Mouse (Mus musculus) brain, embryonic 14.5 days (tissue): ENCODE results near the gene St8sia6. TPM values are rescaled to one million over a fixed set of nuclear protein-coding genes. Genes with fewer than 3 reads are reported as not detected.
"Not testable (repeated sequence)": the region's sequence is repeated elsewhere in the genome, so short reads cannot be mapped to it uniquely, and the experiment has no call there.

Experiments
- DNase-seq: peaks from one replicate; pipeline ENCODE4 v3.0.0-alpha.2; 2011; ENCODE audit warnings: low read depth
- CTCF ChIP-seq: fragments of 200-500 bp; IDR thresholded peaks from 2 replicates; pipeline ENCODE4 v1.5.1; 2012; ENCODE audit warnings: inconsistent platforms, mild to moderate bottlenecking, moderate library complexity, borderline replicate concordance; ENCODE audit not compliant: insufficient read depth, insufficient read length; ENCODE audit errors: extremely low read depth
- POLR2A ChIP-seq: fragments of 200-500 bp; IDR thresholded peaks from 2 replicates; pipeline ENCODE4 v1.6.1; 2012; ENCODE audit warnings: mild to moderate bottlenecking, inconsistent platforms, borderline replicate concordance; ENCODE audit not compliant: poor library complexity, insufficient read depth, insufficient read length, severe bottlenecking; ENCODE audit errors: extremely low read depth
- polyA plus RNA-seq: library from polyadenylated mRNA; depleted of rRNA; stranded (reverse); fragments of >200 nt; gene quantifications from 2 replicates; pipeline ENCODE4 v1.2.3, GENCODE M21; 2012; rRNA removed

Gene St8sia6
- polyA plus RNA-seq, 1 experiment, result 0.70 TPM

DNA sequence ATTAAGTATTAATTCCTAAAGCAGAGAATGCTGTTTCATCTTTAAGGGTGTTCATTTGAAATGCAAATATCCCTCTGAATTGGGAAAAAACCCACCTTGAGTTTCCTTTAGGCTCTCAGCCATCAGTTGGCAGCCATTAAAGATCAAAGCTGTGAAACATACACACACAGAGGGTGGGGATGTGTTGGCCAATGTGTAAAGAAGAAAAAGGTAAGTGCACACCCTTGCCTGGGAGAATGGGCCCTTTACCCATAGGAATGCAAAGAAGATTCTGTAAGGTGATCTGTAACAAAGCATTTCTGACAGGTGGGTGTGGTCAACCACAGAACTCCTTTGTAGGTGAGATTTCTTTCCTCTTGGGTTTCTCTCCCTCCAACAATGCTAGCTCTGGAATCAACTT is 96.3 kb downstream of the St8sia6 start:
- no peak for DNase-seq
- TF ChIP-seq POLR2A, result no peak
- no peak for TF ChIP-seq CTCF

DNA sequence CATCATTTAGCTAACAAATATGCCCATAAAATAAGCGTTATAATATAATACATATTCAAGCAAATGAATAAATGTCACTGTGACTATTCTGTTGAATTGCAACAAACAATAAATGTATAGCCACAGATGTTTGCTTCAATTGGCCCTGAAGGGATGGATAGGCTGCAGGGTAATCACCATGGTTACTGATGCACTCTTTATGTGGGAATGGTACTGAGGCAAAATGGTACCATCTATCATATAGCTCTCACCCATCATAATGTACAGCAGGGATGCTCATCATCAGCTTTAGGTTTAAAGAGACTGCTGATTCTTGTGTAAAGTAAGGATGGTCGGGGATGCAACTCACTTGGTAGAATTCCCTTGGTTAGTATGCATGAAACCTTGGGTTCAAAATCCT is 99.4 kb downstream of the St8sia6 start:
- TF ChIP-seq POLR2A (no peak), CTCF (no peak)

DNA sequence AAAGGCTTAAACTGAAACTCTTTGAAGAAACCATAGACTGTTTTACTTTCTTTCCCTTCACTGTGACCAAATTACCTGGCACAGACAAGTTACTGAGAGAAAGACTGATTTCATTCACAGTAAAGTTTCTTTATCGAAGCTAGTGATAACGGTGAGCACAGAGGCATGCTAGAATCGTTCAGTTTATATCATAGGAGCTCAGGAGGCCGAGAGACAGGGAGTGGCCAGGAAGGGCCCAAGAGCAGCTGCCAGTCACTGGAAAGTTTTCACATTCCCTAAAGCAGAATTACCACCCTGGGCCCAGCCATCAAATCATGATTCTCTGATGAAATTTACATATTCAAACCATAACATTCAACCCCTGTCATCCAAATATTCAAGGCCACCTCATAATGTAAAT is 109.5 kb downstream of the St8sia6 start:
- TF ChIP-seq CTCF (no peak), POLR2A (no peak)
- no peak for DNase-seq

More for the DNA sequence above, 99.4 kb downstream of the St8sia6 start:
- peak; percentile 24 for DNase-seq

DNA sequence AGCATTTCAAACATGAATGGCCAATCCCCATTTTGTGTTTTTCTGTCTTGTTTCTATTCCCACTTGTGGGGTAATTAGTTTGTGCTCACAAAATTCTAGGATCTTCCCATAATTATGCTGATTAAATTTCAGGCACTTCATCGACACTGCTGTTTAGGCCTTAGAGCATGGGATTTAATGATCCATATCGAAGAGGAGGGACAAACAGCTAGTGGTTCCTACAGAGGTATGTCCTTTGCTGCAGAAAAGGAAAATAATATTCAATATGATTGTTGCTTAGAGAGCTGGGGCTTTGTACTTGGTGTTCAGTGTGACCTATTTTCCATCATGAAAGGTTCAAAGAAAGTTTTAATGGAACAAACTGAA is 110.7 kb downstream of the St8sia6 start:
- TF ChIP-seq CTCF, result no peak
- no peak for TF ChIP-seq POLR2A
- no peak for DNase-seq

DNA sequence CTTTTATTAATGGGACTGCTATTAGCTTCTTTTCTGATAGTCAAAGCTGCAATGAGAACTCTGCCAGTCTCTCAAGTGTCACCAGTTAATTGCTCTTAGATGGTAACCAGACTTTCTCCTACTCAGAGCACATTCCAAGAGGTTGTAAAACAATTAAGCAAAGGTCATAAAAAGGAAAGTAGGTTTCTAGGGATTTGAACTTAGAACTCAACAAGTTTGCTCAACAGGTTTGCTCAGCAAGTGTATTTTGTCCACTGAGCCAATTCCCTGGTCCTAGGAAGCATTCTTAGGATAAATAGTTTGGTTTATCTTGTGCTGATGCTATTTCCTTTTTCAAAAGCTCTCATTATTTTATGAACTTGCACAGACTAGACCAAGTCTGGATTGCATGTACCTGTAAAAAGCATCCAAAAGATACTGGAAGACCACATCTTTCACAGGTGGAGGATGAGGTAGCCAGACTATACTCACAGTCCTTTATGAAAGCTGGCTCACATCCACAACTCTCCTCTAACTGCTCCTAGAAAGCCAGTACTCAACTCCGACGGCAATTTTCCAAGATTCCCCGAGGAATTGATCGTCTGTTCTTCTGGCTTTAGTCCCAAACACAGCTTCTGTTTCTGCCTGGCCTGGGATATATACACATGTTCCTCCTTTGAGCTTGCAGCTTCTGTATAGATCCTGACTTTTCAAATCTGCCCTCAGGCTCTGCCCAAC is 111.2 kb downstream of the St8sia6 start:
- TF ChIP-seq POLR2A (no peak), CTCF (no peak)

DNA sequence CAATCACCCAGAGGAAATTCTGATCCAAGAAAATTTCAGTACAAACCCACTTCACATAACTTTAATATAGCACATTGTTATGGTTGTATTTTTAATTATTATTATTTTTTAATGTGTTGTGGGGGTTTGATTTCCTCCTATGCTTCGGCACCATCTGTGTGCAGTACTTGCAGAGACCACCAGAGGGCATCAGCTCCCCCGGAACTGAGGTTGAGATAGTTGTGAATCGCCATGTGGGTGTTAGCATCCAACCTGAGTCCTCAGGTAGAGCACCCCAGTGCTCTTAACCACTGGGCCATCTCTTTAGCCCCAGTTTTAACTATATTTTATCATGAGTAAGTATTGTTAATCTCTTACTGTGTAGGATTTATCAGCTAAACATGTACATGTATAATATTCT is 120.9 kb downstream of the St8sia6 start:
- TF ChIP-seq CTCF, result peak; percentile 64; the same call in 1 of the 2 replicates
- TF ChIP-seq POLR2A, result no peak
- DNase-seq, result no peak

More for the DNA sequence above, 111.2 kb downstream of the St8sia6 start:
- DNase-seq, result peak; percentile 82

DNA sequence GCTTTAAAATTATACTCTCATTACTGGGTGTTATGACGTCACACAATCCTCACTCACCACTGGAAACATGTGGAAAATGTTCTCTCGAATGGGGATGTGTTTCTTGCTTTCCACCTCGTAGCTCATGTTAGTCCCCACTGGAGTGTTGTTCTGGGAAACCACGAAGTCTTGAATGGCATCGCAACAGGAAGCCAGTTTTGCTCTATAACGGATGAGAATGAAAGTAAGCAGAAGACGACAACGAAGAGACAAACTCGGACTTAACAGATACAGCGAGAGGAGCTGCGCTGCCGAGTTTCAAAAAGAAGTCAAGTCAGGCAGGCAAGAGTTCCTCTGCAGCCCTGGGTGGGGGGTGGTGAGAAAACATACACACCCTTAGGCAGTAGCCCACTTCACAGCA is 121.4 kb downstream of the St8sia6 start:
- DNase-seq, result no peak

DNA sequence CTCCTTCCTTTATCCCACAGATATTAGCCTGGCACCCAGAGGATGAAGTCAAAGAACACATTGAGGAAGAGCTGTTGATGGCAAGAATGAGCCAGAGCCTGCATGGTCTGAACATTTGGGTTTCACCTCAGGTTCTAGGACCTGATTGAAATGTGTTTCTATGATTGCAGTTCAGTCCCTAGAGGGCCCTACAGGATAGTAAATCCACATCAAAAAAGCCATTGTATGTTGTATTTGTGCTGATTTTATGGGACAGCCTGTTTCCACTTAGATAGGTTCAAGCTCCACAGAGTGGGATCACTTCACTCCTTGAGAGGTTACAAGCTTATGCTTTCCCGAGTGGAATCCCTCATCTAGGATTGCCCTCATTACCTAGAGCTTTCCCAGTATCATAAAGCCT is 159.0 kb downstream of the St8sia6 start:
- DNase-seq, result peak; percentile 24
- TF ChIP-seq POLR2A, result no peak
- TF ChIP-seq CTCF, result no peak

More for the DNA sequence above, 121.4 kb downstream of the St8sia6 start:
- TF ChIP-seq POLR2A, result no peak
- no peak for TF ChIP-seq CTCF

DNA sequence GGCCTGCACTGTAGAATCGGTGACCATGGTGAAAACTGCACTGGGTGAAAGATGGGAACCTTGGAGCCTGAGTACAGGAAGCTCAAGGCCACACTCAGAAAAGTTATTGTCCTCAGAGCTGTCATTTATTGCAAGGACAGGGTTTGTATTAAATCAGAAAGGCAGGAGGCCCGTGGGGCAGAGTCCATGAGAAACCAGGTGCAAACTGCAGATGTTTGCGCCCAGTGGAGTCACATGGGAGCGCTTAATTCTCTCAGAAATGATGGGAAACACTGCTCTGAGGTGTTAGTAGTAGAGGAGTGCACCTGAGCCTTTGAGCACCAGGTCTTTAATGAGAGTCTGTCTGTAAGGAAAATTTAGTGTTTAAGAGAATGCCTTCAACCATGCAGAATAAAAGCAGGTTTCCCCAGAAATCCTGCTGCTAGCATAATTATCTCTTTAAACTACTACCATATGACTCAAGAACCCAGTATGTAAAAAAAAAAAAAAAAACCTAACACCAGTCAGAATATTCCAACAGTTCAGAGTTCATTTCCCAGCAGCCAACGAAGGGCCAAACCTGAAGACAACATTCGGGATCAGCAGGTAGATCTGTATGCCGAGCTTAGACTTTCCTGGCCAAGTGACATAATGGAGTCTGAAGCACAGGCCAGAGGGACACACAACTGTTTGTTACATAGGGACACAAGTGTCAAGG is 163.6 kb downstream of the St8sia6 start:
- no peak for DNase-seq
- TF ChIP-seq POLR2A (no peak), CTCF (no peak)

DNA sequence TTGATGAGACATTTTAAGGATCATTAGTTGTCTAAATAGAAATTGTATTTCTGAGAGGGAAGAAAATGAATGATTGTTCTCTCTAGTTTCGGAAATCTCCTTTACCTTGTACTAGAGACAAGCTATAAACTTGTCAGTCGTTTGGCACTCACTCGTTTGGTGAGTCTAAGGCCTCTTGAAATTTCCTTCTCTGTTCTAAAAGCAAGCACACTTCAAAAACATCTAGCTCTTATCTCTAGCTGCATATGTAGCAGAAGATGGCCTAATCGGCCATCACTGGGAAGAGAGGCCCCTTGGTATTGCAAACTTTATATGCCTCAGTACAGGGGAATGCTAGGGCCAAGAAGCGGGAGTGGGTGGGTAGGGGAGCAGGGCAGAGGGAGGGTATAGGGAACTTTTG is 190.2 kb downstream of the St8sia6 start:
- DNase-seq, result not testable (repeated sequence)

DNA sequence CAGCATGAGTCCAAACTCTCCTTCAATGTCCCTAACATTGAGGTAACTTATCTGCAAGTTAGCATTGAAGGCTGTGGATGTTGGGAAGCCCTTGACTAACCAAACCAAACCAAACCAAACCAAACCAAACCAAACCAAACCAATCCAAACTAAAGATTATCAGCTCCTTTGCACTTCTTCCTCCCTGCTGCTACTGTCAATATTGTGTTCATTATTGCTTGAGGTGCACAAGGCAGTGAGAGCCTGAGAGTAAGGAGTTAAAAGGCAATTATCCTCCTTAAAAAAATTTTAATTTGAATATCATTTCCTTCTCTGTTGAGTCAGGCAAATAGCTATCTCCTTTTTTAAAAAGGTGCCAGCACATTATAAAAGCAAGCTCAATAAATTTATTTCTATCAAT is 190.8 kb downstream of the St8sia6 start:
- no peak for DNase-seq

More for the DNA sequence above, 190.8 kb downstream of the St8sia6 start:
- no peak for TF ChIP-seq POLR2A
- TF ChIP-seq CTCF, result no peak

Other genes with a start within 250 kb of the St8sia6 start
- 6.8 and 8.5 TPM in 2 replicates for gene Trdmt1, start 249.4 kb downstream of the St8sia6 start, polyA plus RNA-seq
- 1,036 and 1,222 TPM in 2 replicates for gene Vim, start 220.1 kb downstream of the St8sia6 start, polyA plus RNA-seq